Mouse (Mus musculus) stomach, embryonic 15.5 days (tissue): Measurements from ENCODE around the gene Sde2. TPM values are rescaled to one million over a fixed set of nuclear protein-coding genes. Genes with fewer than 3 reads are reported as not detected.

ENCODE experiments used
- ATAC-seq: fragments of 200-750 bp; cut with Nextera tagmentation; 2 replicates; pipeline ENCODE4 v1.8.0; 2017; ENCODE audit warnings: low read depth, moderate number of reproducible peaks, moderate TSS enrichment; ENCODE audit not compliant: insufficient read depth, low FRiP score
- H3K27ac ChIP-seq: fragments of 300-500 bp; sonication (generic); 2 replicates; pipeline ENCODE4 v1.5.1; 2015; ENCODE audit warnings: mild to moderate bottlenecking, inconsistent platforms
- H3K27me3 ChIP-seq: fragments of 300-500 bp; sonication (generic); replicated peaks from 2 replicates; pipeline ENCODE4 v1.6.1; 2015; ENCODE audit warnings: inconsistent platforms
- H3K36me3 ChIP-seq: fragments of 300-500 bp; sonication (generic); 2 replicates; pipeline ENCODE4 v1.6.1; 2015; ENCODE audit warnings: inconsistent platforms
- H3K4me1 ChIP-seq: fragments of 300-500 bp; sonication (generic); 2 replicates; pipeline ENCODE4 v1.6.1; 2015; ENCODE audit warnings: inconsistent platforms
- H3K4me2 ChIP-seq: fragments of 300-500 bp; sonication (generic); 2 replicates; pipeline ENCODE4 v1.6.1; 2015; ENCODE audit warnings: mild to moderate bottlenecking, inconsistent platforms
- H3K4me3 ChIP-seq: fragments of 300-500 bp; sonication (generic); replicated peaks from 2 replicates; pipeline ENCODE4 v1.5.1; 2015; ENCODE audit warnings: inconsistent platforms
- H3K9ac ChIP-seq: fragments of 300-500 bp; sonication (generic); 2 replicates; pipeline ENCODE4 v1.6.1; 2015; ENCODE audit warnings: inconsistent platforms
- H3K9me3 ChIP-seq: fragments of 300-500 bp; sonication (generic); 2 replicates; pipeline ENCODE4 v1.6.1; 2016; ENCODE audit warnings: inconsistent platforms
- WGBS: fragments of 180-500 bp; shearing (Covaris S2); methylation state at CpG from one replicate; pipeline ENCODE4 v1.1.7; 2015; 5-methylcytosine and 5-hydroxymethylcytosine counted together
- polyA plus RNA-seq: library from polyadenylated mRNA; unstranded; fragments of >200 nt; fragmentation: Nextera tagmentation; extraction: Ambion mirVana; gene quantifications from 2 replicates; pipeline ENCODE4 v1.2.1, GENCODE M21; 2015

Gene Sde2
- polyA plus RNA-seq, 1 experiment from 2014 or later: 34.4 TPM

- 77% methylated on average over 5 of the region's 5 CpGs for WGBS
- H3K4me3 ChIP-seq: no peak overlapping the region
These were observed 61.9 kb downstream of the Sde2 start for GRCm38 (mm10) chr1:180912792-180913191.

GRCm38 (mm10) chr1:180913797-180914196, 62.9 kb downstream of the Sde2 start:
- Histone ChIP-seq H3K9ac (no peak overlapping the region), H3K9me3 (no peaks in the 10 kb centered on the region), H3K4me1 (no peaks in the 10 kb centered on the region), H3K27me3 (no peaks in the 10 kb centered on the region), H3K4me3 (no peak overlapping the region), H3K4me2 (no peak overlapping the region), H3K36me3 (no peaks in the 10 kb centered on the region), H3K27ac (no peak overlapping the region)
- WGBS: 30% methylated on average over 4 of the region's 4 CpGs
- ATAC-seq: no peak

More at GRCm38 (mm10) chr1:180912792-180913191, 61.9 kb downstream of the Sde2 start:
- no peak for ATAC-seq
- no peaks in the 10 kb centered on the region for H3K4me1 ChIP-seq
- H3K36me3 ChIP-seq: peaks cover 3% of the 10 kb centered on the region
- H3K4me2 ChIP-seq: no peak overlapping the region
- H3K27me3 ChIP-seq: no peaks in the 10 kb centered on the region
- H3K9me3 ChIP-seq: no peaks in the 10 kb centered on the region
- no peak overlapping the region for H3K27ac ChIP-seq
- no peak overlapping the region for H3K9ac ChIP-seq

GRCm38 (mm10) chr1:180916425-180916824, 65.5 kb downstream of the Sde2 start:
- no peak for ATAC-seq
- WGBS: 84% methylated on average over 11 of the region's 11 CpGs
- no peaks in the 10 kb centered on the region for H3K36me3 ChIP-seq

GRCm38 (mm10) chr1:180917053-180917452, 66.1 kb downstream of the Sde2 start:
- no peaks in the 10 kb centered on the region for H3K36me3 ChIP-seq
- H3K27me3 ChIP-seq: no peaks in the 10 kb centered on the region
- no peak overlapping the region for H3K4me2 ChIP-seq
- H3K27ac ChIP-seq: no peak overlapping the region
- no peak overlapping the region for H3K9ac ChIP-seq
- no peak for ATAC-seq
- WGBS: 20% methylated on average over 1 of the region's 1 CpGs
- H3K4me1 ChIP-seq: no peaks in the 10 kb centered on the region
- H3K4me3 ChIP-seq: no peak overlapping the region
- no peaks in the 10 kb centered on the region for H3K9me3 ChIP-seq

More at GRCm38 (mm10) chr1:180916425-180916824, 65.5 kb downstream of the Sde2 start:
- H3K27ac ChIP-seq: no peak overlapping the region
- no peak overlapping the region for H3K4me2 ChIP-seq
- no peaks in the 10 kb centered on the region for H3K4me1 ChIP-seq
- H3K9ac ChIP-seq: no peak overlapping the region
- H3K27me3 ChIP-seq: no peaks in the 10 kb centered on the region
- no peak overlapping the region for H3K4me3 ChIP-seq
- H3K9me3 ChIP-seq: no peaks in the 10 kb centered on the region

Other genes with a start within 250 kb of the Sde2 start
- gene Lin9, start 210.0 kb upstream of the Sde2 start, polyA plus RNA-seq: 15.9 and 18.0 TPM in 2 replicates
- 0.28 TPM in 2 replicates for gene Mixl1, start 154.1 kb upstream of the Sde2 start, polyA plus RNA-seq
- gene Acbd3, start 125.1 kb upstream of the Sde2 start, polyA plus RNA-seq: 23.7 and 23.9 TPM in 2 replicates
- 1,924 and 2,089 TPM in 2 replicates for gene H3f3a, start 37.2 kb upstream of the Sde2 start, polyA plus RNA-seq
- gene Lefty2, start 42.0 kb downstream of the Sde2 start, polyA plus RNA-seq: not detected in 2 replicates
- gene Pycr2, start 53.2 kb downstream of the Sde2 start, polyA plus RNA-seq: 101 and 109 TPM in 2 replicates
- gene Lefty1, start 83.9 kb downstream of the Sde2 start, polyA plus RNA-seq: 3.2 and 3.7 TPM in 2 replicates
- gene Tmem63a, start 91.2 kb downstream of the Sde2 start, polyA plus RNA-seq: 20.9 and 23.0 TPM in 2 replicates
- 9.5 and 10.5 TPM in 2 replicates for gene Ephx1, start 169.8 kb downstream of the Sde2 start, polyA plus RNA-seq
- gene 9130409I23Rik, start 200.1 kb downstream of the Sde2 start, polyA plus RNA-seq: not detected in 2 replicates